Mouse (Mus musculus) CH12.LX (cell line): ENCODE measurements at regions not wholly inside any gene's neighbourhood (a gene's known extent, or its start where the extent isn't known, plus 50 kb on each side); places are given as distances from the start of the nearest gene placed in this dataset.

Source experiments
- DNase-seq: peaks from one replicate; pipeline ENCODE4 v3.0.0-alpha.2; 2013; ENCODE audit errors: extremely low read depth
- H3K27ac ChIP-seq: 2 replicates; pipeline ENCODE4 v1.5.1; 2012; ENCODE audit warnings: low read depth, mild to moderate bottlenecking, control low read depth, moderate library complexity; ENCODE audit not compliant: insufficient read depth
- H3K27me3 ChIP-seq: replicated peaks from 2 replicates; pipeline ENCODE3; 2012; ENCODE audit warnings: inconsistent platforms
- H3K36me3 ChIP-seq, 2 experiments: replicated peaks in 1 of 2; 2 replicates each; pipeline versions ENCODE3 to v1.6.1; 2012; ENCODE audit warnings: inconsistent platforms in 1 of 2, low read length in 1 of 2, mild to moderate bottlenecking in 1 of 2, mixed read lengths in 1 of 2, moderate library complexity in 1 of 2; ENCODE audit not compliant: control insufficient read depth in 1 of 2, insufficient read depth in 1 of 2
- H3K4me1 ChIP-seq, 2 experiments: 2 replicates each; pipeline ENCODE4 v1.6.1; 2012; ENCODE audit warnings: inconsistent platforms in 1 of 2, moderate library complexity in 1 of 2; ENCODE audit not compliant: insufficient read depth in 2 of 2, control insufficient read depth in 1 of 2
- H3K4me2 ChIP-seq: 2 replicates; pipeline ENCODE4 v1.6.1; 2012; ENCODE audit warnings: low read depth, mild to moderate bottlenecking, control low read depth; ENCODE audit not compliant: poor library complexity, insufficient read depth, severe bottlenecking
- H3K4me3 ChIP-seq, 3 experiments: fragments of 150-350 bp in 1 of 3; sonication (generic) in 1 of 3; replicated peaks in 1 of 3; 2 replicates each; pipeline versions ENCODE3 to v1.5.1; 2011 to 2012; ENCODE audit warnings: low read depth in 2 of 3, low read length in 2 of 3, mild to moderate bottlenecking in 2 of 3, moderate library complexity in 2 of 3, control low read depth in 1 of 3, improper control_type of control experiment in 1 of 3, inconsistent platforms in 1 of 3, mixed read lengths in 1 of 3; ENCODE audit not compliant: poor library complexity in 1 of 3
- H3K79me2 ChIP-seq: replicated peaks from 2 replicates; pipeline ENCODE4 v1.6.1; 2012; ENCODE audit warnings: mild to moderate bottlenecking, moderate library complexity; ENCODE audit not compliant: control insufficient read depth, poor library complexity, insufficient read depth, severe bottlenecking; ENCODE audit errors: extremely low read depth
- H3K9ac ChIP-seq: 2 replicates; pipeline ENCODE4 v1.6.1; 2012; ENCODE audit warnings: low read depth, mild to moderate bottlenecking, control low read depth, moderate library complexity; ENCODE audit not compliant: insufficient read depth
- H3K9me3 ChIP-seq: replicated peaks from 2 replicates; pipeline ENCODE3; 2012; ENCODE audit warnings: low read length, inconsistent platforms, mixed read lengths
- EP300 ChIP-seq: IDR thresholded peaks from 2 replicates; pipeline ENCODE4 v1.6.1; 2011; ENCODE audit warnings: low read length, improper control_type of control experiment
- ETS1 ChIP-seq: conservative IDR thresholded peaks from 2 replicates; pipeline ENCODE4 v1.6.1; 2012; ENCODE audit warnings: low read depth, mild to moderate bottlenecking, inconsistent platforms, low read length, improper control_type of control experiment, moderate library complexity
- HCFC1 ChIP-seq: IDR thresholded peaks from 2 replicates; pipeline ENCODE4 v1.6.1; 2012; ENCODE audit warnings: low read depth, mild to moderate bottlenecking, inconsistent platforms, low read length, improper control_type of control experiment
- IRF4 ChIP-seq: IDR thresholded peaks from 2 replicates; pipeline ENCODE4 v1.6.1; 2014; ENCODE audit warnings: low read depth, mild to moderate bottlenecking, inconsistent platforms, low read length, improper control_type of control experiment
- JUND ChIP-seq: conservative IDR thresholded peaks from 2 replicates; pipeline ENCODE4 v1.6.1; 2011; ENCODE audit warnings: low read depth, low read length, improper control_type of control experiment
- MAX ChIP-seq: IDR thresholded peaks from 2 replicates; pipeline ENCODE4 v1.6.1; 2011; ENCODE audit warnings: low read length, improper control_type of control experiment
- MAZ ChIP-seq: IDR thresholded peaks from 2 replicates; pipeline ENCODE4 v1.6.1; 2012; ENCODE audit warnings: low read depth, mild to moderate bottlenecking, inconsistent platforms, low read length, improper control_type of control experiment, moderate library complexity
- MXI1 ChIP-seq: IDR thresholded peaks from 2 replicates; pipeline ENCODE4 v1.6.1; 2011; ENCODE audit warnings: mild to moderate bottlenecking, low read depth, low read length, improper control_type of control experiment
- NELFE ChIP-seq: IDR thresholded peaks from 2 replicates; pipeline ENCODE4 v1.6.1; 2011; ENCODE audit warnings: low read depth, low read length, improper control_type of control experiment
- NRF1 ChIP-seq: IDR thresholded peaks from 2 replicates; pipeline ENCODE4 v1.6.1; 2014; ENCODE audit warnings: low read depth, mild to moderate bottlenecking, inconsistent platforms, low read length, improper control_type of control experiment, moderate library complexity
- PAX5 ChIP-seq: IDR thresholded peaks from 2 replicates; pipeline ENCODE4 v1.6.1; 2012; ENCODE audit warnings: low read length, inconsistent platforms, mixed read lengths
- POLR2A ChIP-seq: IDR thresholded peaks from 2 replicates; pipeline ENCODE4 v1.6.1; 2011; ENCODE audit warnings: low read depth, mild to moderate bottlenecking, improper control_type of control experiment, low read length
- POLR2AphosphoS2 ChIP-seq: IDR thresholded peaks from 2 replicates; pipeline ENCODE4 v1.6.1; 2011; ENCODE audit warnings: low read depth, low read length, improper control_type of control experiment
- RAD21 ChIP-seq: IDR thresholded peaks from 2 replicates; pipeline ENCODE4 v1.6.1; 2011; ENCODE audit warnings: low read depth, mild to moderate bottlenecking, low read length, improper control_type of control experiment, moderate library complexity
- SIN3A ChIP-seq: IDR thresholded peaks from 2 replicates; pipeline ENCODE4 v1.6.1; 2012; ENCODE audit warnings: low read length, improper control_type of control experiment, inconsistent platforms
- SMC3 ChIP-seq: IDR thresholded peaks from 2 replicates; pipeline ENCODE4 v1.6.1; 2011; ENCODE audit warnings: low read depth, low read length, improper control_type of control experiment
- ZC3H11A ChIP-seq: IDR thresholded peaks from 2 replicates; pipeline ENCODE4 v1.6.1; 2012; ENCODE audit warnings: low read depth, mild to moderate bottlenecking, inconsistent platforms, low read length, improper control_type of control experiment
- ZKSCAN1 ChIP-seq: IDR thresholded peaks from 2 replicates; pipeline ENCODE4 v1.6.1; 2012; ENCODE audit warnings: low read depth, inconsistent platforms, low read length, improper control_type of control experiment, borderline replicate concordance
- ZMIZ1 ChIP-seq: IDR thresholded peaks from 2 replicates; pipeline ENCODE4 v1.6.1; 2012; ENCODE audit warnings: low read depth, mild to moderate bottlenecking, inconsistent platforms, low read length, improper control_type of control experiment
- dilution Hi-C: fragments of 300-500 bp; cut with MboI; formaldehyde crosslinking; loops from 2 replicates; pipeline ENCODE4 v1.14.3; 2020; ENCODE audit warnings: low sequenced_read_pairs; ENCODE audit not compliant: extremely low pct_unique_long_range_greater_than_20kb, extremely low pct_ligation_motif_present
- in situ Hi-C: fragments of 300-500 bp; cut with MboI; formaldehyde crosslinking; loops from 3 replicates; pipeline ENCODE4 v1.14.3; 2019; ENCODE audit warnings: low sequenced_read_pairs, low pct_ligation_motif_present, low pct_unique_long_range_greater_than_20kb, mixed read lengths

GRCm38 (mm10) chrX:77190863-77191262, 319.9 kb upstream of the Tbl1x start:
- no peak for TF ChIP-seq SIN3A
- TF ChIP-seq MAX, result no peak
- TF ChIP-seq, all 38 proteins: peak for 0
- DNase-seq, result no peak
- in situ Hi-C loops, result no loop called here
- Histone ChIP-seq H3K4me3 (no peak overlapping the region), H3K9me3 (no peaks in the 10 kb centered on the region), H3K27me3 (no peaks in the 10 kb centered on the region), H3K9ac (no peak overlapping the region), H3K36me3 (no peaks in the 10 kb centered on the region), H3K79me2 (no peaks in the 10 kb centered on the region), H3K4me2 (no peak overlapping the region), H3K4me1 (no peaks in the 10 kb centered on the region), H3K27ac (no peak overlapping the region)
- dilution Hi-C loops, result no loop called here

DNA sequence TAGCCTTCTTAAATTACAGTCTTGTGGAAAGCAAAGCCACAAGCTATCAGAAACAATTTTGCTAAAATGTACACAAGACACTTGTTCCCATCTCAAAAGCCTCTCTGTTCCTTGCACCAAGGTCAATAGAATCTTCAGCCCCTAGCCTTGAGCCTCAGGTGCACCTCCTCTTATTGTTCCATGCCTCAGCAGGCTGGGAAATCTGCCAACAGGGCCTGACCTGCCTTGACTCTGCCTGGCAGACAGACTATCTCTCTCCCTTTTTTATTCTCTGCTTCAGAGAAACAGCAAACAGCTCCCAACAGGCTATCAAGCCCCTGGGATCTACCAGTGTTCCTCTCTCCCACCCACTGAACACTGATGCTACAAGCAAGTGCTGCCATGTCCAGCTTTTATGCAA, 302.1 kb upstream of the Tbl1x start:
- no peaks in the 10 kb centered on the region for H3K9me3 ChIP-seq
- in situ Hi-C loops, result no loop called here
- TF ChIP-seq ZMIZ1 (no peak), NRF1 (no peak), ZKSCAN1 (no peak), NELFE (no peak), JUND (no peak), SIN3A (no peak), IRF4 (no peak), POLR2AphosphoS2 (no peak), PAX5 (no peak), SMC3 (no peak), POLR2A (no peak), HCFC1 (no peak), ZC3H11A (no peak), MXI1 (no peak), EP300 (no peak), ETS1 (no peak), MAZ (no peak), RAD21 (no peak)
- TF ChIP-seq, all 38 proteins: peak for 0
- dilution Hi-C loops, result no loop called here
- Histone ChIP-seq H3K27me3 (no peaks in the 10 kb centered on the region), H3K4me2 (no peak overlapping the region), H3K9ac (no peak overlapping the region), H3K4me3 (no peak overlapping the region), H3K36me3 (no peaks in the 10 kb centered on the region), H3K79me2 (no peaks in the 10 kb centered on the region), H3K27ac (no peak overlapping the region), H3K4me1 (no peaks in the 10 kb centered on the region)
- DNase-seq, result no peak
